Mouse (Mus musculus) limb, embryonic 13.5 days (tissue): Measurements from ENCODE around the gene 4930539E08Rik. TPM values are rescaled to one million over a fixed set of nuclear protein-coding genes. Genes with fewer than 3 reads are reported as not detected.

Experiments used
- ATAC-seq: fragments of 200-750 bp; cut with Nextera tagmentation; 2 replicates; pipeline ENCODE4 v1.8.0; 2017; ENCODE audit warnings: low read depth, moderate number of reproducible peaks, moderate TSS enrichment; ENCODE audit not compliant: low FRiP score
- H3K27ac ChIP-seq: fragments of 300-500 bp; sonication (generic); 2 replicates; pipeline ENCODE4 v1.5.1; 2015; ENCODE audit warnings: inconsistent platforms, mild to moderate bottlenecking, moderate library complexity
- H3K27me3 ChIP-seq: fragments of 300-500 bp; sonication (generic); 2 replicates; pipeline ENCODE4 v1.6.1; 2015; ENCODE audit warnings: mild to moderate bottlenecking, inconsistent platforms
- H3K36me3 ChIP-seq: fragments of 300-500 bp; sonication (generic); 2 replicates; pipeline ENCODE4 v1.6.1; 2015; ENCODE audit warnings: inconsistent platforms, mild to moderate bottlenecking, moderate library complexity
- H3K4me1 ChIP-seq: fragments of 300-500 bp; sonication (generic); 2 replicates; pipeline ENCODE4 v1.6.1; 2015; ENCODE audit warnings: inconsistent platforms
- H3K4me2 ChIP-seq: fragments of 300-500 bp; sonication (generic); replicated peaks from 2 replicates; pipeline ENCODE4 v1.6.1; 2015; ENCODE audit warnings: inconsistent platforms, mild to moderate bottlenecking, moderate library complexity
- H3K4me3 ChIP-seq: fragments of 300-500 bp; sonication (generic); 2 replicates; pipeline ENCODE4 v1.5.1; 2015; ENCODE audit warnings: moderate library complexity, mild to moderate bottlenecking, inconsistent platforms
- H3K9ac ChIP-seq: fragments of 300-500 bp; sonication (generic); 2 replicates; pipeline ENCODE4 v1.6.1; 2015; ENCODE audit warnings: mild to moderate bottlenecking, inconsistent platforms
- H3K9me3 ChIP-seq: fragments of 300-500 bp; sonication (generic); 2 replicates; pipeline ENCODE4 v1.6.1; 2016; ENCODE audit warnings: inconsistent platforms
- WGBS: fragments of 180-500 bp; shearing (Covaris S2); methylation state at CpG from one replicate; pipeline ENCODE4 v1.1.7; 2015; 5-methylcytosine and 5-hydroxymethylcytosine counted together
- polyA plus RNA-seq: library from polyadenylated mRNA; unstranded; fragments of >200 nt; fragmentation: Nextera tagmentation; extraction: Ambion mirVana; gene quantifications from 2 replicates; pipeline ENCODE4 v1.2.1, GENCODE M21; 2015

4930539E08Rik gene
- polyA plus RNA-seq, 1 experiment from 2014 or later = 0.27 TPM

- peaks cover 16% of the 10 kb centered on the region; the same call in 1 of the 2 replicates for H3K27me3 ChIP-seq
- no peaks in the 10 kb centered on the region for H3K9me3 ChIP-seq
- no peak overlapping the region for H3K27ac ChIP-seq
- peaks cover 8% of the 10 kb centered on the region for H3K4me1 ChIP-seq
- ATAC-seq = no peak
- H3K4me2 ChIP-seq = no peak overlapping the region
- no peaks in the 10 kb centered on the region for H3K36me3 ChIP-seq
- no peak overlapping the region for H3K4me3 ChIP-seq
- no peak overlapping the region for H3K9ac ChIP-seq
- 31% methylated on average over 23 of the region's 23 CpGs for WGBS
Observed at GRCm38 (mm10) chr17:28904546-28905376, 10.4 kb downstream of the 4930539E08Rik start.

GRCm38 (mm10) chr17:28901559-28901958 is 13.6 kb downstream of the 4930539E08Rik start:
- Histone ChIP-seq H3K9me3 (no peaks in the 10 kb centered on the region), H3K4me2 (no peak overlapping the region), H3K4me1 (peaks cover 5% of the 10 kb centered on the region; the same call in 1 of the 2 replicates), H3K36me3 (no peaks in the 10 kb centered on the region), H3K9ac (no peak overlapping the region), H3K27ac (no peak overlapping the region), H3K27me3 (no peaks in the 10 kb centered on the region), H3K4me3 (no peak overlapping the region)
- no peak for ATAC-seq
- 71% methylated on average over 4 of the region's 4 CpGs for WGBS

GRCm38 (mm10) chr17:28899427-28899826 is 15.7 kb downstream of the 4930539E08Rik start:
- Histone ChIP-seq H3K9ac (no peak overlapping the region), H3K36me3 (no peaks in the 10 kb centered on the region), H3K27ac (no peak overlapping the region), H3K9me3 (no peaks in the 10 kb centered on the region), H3K4me1 (peaks cover 5% of the 10 kb centered on the region; the same call in 1 of the 2 replicates), H3K27me3 (no peaks in the 10 kb centered on the region), H3K4me2 (no peak overlapping the region), H3K4me3 (no peak overlapping the region)
- 67% methylated on average over 19 of the region's 19 CpGs for WGBS
- ATAC-seq = no peak

GRCm38 (mm10) chr17:28898249-28898648 is 16.9 kb downstream of the 4930539E08Rik start:
- no peak overlapping the region for H3K27ac ChIP-seq
- no peak overlapping the region for H3K4me3 ChIP-seq
- H3K4me1 ChIP-seq = peaks cover 5% of the 10 kb centered on the region; the same call in 1 of the 2 replicates
- H3K36me3 ChIP-seq = no peaks in the 10 kb centered on the region
- no peaks in the 10 kb centered on the region for H3K27me3 ChIP-seq
- no peaks in the 10 kb centered on the region for H3K9me3 ChIP-seq
- no peak for ATAC-seq
- WGBS = 80% methylated on average over 5 of the region's 5 CpGs
- no peak overlapping the region for H3K4me2 ChIP-seq
- no peak overlapping the region; the same call in 1 of the 2 replicates for H3K9ac ChIP-seq

GRCm38 (mm10) chr17:28897817-28898216 is 17.3 kb downstream of the 4930539E08Rik start:
- Histone ChIP-seq H3K4me1 (peaks cover 5% of the 10 kb centered on the region; the same call in 1 of the 2 replicates), H3K27me3 (no peaks in the 10 kb centered on the region), H3K4me2 (no peak overlapping the region), H3K36me3 (no peaks in the 10 kb centered on the region), H3K27ac (no peak overlapping the region), H3K9me3 (no peaks in the 10 kb centered on the region), H3K4me3 (no peak overlapping the region), H3K9ac (no peak overlapping the region)
- no peak for ATAC-seq
- 81% methylated on average over 5 of the region's 5 CpGs for WGBS

GRCm38 (mm10) chr17:28896095-28896780 is 18.9 kb downstream of the 4930539E08Rik start:
- Histone ChIP-seq H3K27ac (no peak overlapping the region), H3K4me3 (no peak overlapping the region), H3K4me1 (peaks cover 5% of the 10 kb centered on the region; the same call in 1 of the 2 replicates), H3K4me2 (no peak overlapping the region), H3K36me3 (no peaks in the 10 kb centered on the region), H3K27me3 (no peaks in the 10 kb centered on the region), H3K9me3 (no peaks in the 10 kb centered on the region), H3K9ac (no peak overlapping the region)
- ATAC-seq = no peak
- 91% methylated on average over 11 of the region's 11 CpGs for WGBS

- H3K4me1 ChIP-seq = peaks cover 5% of the 10 kb centered on the region; the same call in 1 of the 2 replicates
- ATAC-seq = no peak
- 94% methylated on average over 21 of the region's 21 CpGs for WGBS
Observed at GRCm38 (mm10) chr17:28895217-28895875, 19.8 kb downstream of the 4930539E08Rik start.

GRCm38 (mm10) chr17:28894050-28894767 is 20.9 kb downstream of the 4930539E08Rik start:
- Histone ChIP-seq H3K36me3 (no peaks in the 10 kb centered on the region), H3K9me3 (0 out of 2 replicates have a peak, but pooled peaks cover 5% of the 10 kb centered on the region), H3K9ac (no peak overlapping the region), H3K27ac (no peak overlapping the region), H3K27me3 (no peaks in the 10 kb centered on the region), H3K4me1 (peaks cover 2% of the 10 kb centered on the region; the same call in 1 of the 2 replicates), H3K4me3 (no peak overlapping the region), H3K4me2 (no peak overlapping the region)
- WGBS = 83% methylated on average over 11 of the region's 11 CpGs
- ATAC-seq = no peak

More at GRCm38 (mm10) chr17:28895217-28895875, 19.8 kb downstream of the 4930539E08Rik start:
- Histone ChIP-seq H3K9ac (no peak overlapping the region), H3K4me2 (no peak overlapping the region), H3K36me3 (no peaks in the 10 kb centered on the region), H3K4me3 (no peak overlapping the region), H3K27ac (no peak overlapping the region), H3K9me3 (0 out of 2 replicates have a peak, but pooled peaks cover 2% of the 10 kb centered on the region), H3K27me3 (no peaks in the 10 kb centered on the region)

- Histone ChIP-seq H3K4me2 (no peak overlapping the region), H3K9ac (no peak overlapping the region), H3K27me3 (peaks cover 4% of the 10 kb centered on the region), H3K36me3 (no peaks in the 10 kb centered on the region), H3K4me3 (no peak overlapping the region), H3K9me3 (peaks cover 13% of the 10 kb centered on the region; the same call in 1 of the 2 replicates), H3K4me1 (peaks cover 3% of the 10 kb centered on the region; the same call in 1 of the 2 replicates), H3K27ac (no peak overlapping the region)
- 83% methylated on average over 8 of the region's 8 CpGs for WGBS
- no peak for ATAC-seq
Observed at GRCm38 (mm10) chr17:28886266-28886665, 28.9 kb downstream of the 4930539E08Rik start.

- H3K4me1 ChIP-seq = peaks cover 5% of the 10 kb centered on the region
- H3K36me3 ChIP-seq = no peaks in the 10 kb centered on the region
- no peak overlapping the region for H3K27ac ChIP-seq
- peaks cover 15% of the 10 kb centered on the region for H3K27me3 ChIP-seq
- H3K9ac ChIP-seq = no peak overlapping the region
- no peak for ATAC-seq
- H3K9me3 ChIP-seq = peaks cover 11% of the 10 kb centered on the region; the same call in 1 of the 2 replicates
- no peak overlapping the region for H3K4me2 ChIP-seq
- 87% methylated on average over 8 of the region's 8 CpGs for WGBS
- no peak overlapping the region for H3K4me3 ChIP-seq
Observed at GRCm38 (mm10) chr17:28885231-28885630, 29.9 kb downstream of the 4930539E08Rik start.

- H3K9ac ChIP-seq = no peak overlapping the region
- no peak overlapping the region for H3K27ac ChIP-seq
- peaks cover 10% of the 10 kb centered on the region for H3K4me1 ChIP-seq
- H3K4me3 ChIP-seq = no peak overlapping the region
- WGBS = 68% methylated on average over 10 of the region's 10 CpGs
- peaks cover 7% of the 10 kb centered on the region; the same call in 1 of the 2 replicates for H3K9me3 ChIP-seq
- H3K4me2 ChIP-seq = no peak overlapping the region
- ATAC-seq = no peak
- H3K36me3 ChIP-seq = no peaks in the 10 kb centered on the region
- H3K27me3 ChIP-seq = peaks cover 16% of the 10 kb centered on the region
Observed at GRCm38 (mm10) chr17:28883941-28884516, 31.1 kb downstream of the 4930539E08Rik start.
